Mouse (Mus musculus): ENCODE data around the gene En1. TPM values are rescaled to one million over a fixed set of nuclear protein-coding genes. Genes with fewer than 3 reads are reported as not detected.

Gene En1
- total RNA-seq, 2 experiments from 2014 or later: 5.6 to 10.2 TPM

DNA sequence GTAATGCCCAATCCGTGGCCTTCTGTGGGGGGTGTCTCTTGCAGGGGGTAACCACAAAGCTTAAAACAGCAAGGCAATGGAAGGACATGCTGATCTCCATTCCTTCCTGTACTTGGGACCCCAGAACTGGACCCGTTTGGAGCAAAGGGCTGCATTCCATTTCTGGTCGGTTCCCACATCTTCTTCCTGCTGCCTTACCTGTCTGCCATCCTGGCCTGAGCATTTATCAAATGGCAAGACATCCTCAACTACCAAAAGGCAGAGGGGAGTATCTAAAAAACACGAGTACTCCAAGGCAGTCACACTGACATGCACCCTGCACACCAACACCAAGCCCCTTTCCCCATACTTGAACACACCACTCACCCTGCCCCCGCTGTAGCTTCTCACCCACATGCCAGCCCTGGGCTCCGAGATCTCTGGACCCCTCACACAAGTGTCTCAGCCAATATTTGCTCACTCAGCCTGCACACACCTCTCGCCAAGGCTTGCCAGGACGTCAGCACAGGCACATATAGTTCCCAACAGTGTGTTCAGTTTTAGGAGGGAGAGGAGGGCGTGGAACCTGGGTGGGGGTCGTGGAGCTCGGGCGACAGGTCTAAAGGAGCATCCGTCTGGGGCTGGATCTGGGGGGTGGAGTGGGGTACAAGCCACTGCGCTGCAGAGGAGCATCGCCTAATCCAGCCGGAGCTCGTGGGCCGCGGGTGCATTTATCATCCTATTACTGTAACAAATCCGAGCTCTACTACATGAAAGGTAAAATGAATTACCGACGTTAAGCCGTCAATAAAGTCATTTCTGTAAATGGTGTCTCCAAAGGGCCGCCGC lies 2.7 kb upstream of the En1 start:
- DNase-seq (ENCODE audit: low spot score): no peak

DNA sequence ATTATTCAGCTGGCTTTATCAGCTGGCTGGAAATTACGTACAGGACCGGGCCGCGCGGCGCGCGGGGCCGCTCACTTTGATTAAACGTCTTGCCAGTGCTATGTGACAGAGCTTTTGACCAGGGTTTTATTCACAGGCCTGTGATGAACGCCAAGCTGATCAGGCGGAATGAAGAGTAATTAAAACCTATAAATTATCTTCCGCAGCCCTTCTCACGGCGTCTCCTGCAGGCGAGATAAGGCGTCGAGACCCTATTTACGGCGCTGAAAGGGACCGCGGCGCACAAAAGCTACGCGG lies 2.1 kb upstream of the En1 start:
- no peak for DNase-seq (ENCODE audit: low spot score)

DNA sequence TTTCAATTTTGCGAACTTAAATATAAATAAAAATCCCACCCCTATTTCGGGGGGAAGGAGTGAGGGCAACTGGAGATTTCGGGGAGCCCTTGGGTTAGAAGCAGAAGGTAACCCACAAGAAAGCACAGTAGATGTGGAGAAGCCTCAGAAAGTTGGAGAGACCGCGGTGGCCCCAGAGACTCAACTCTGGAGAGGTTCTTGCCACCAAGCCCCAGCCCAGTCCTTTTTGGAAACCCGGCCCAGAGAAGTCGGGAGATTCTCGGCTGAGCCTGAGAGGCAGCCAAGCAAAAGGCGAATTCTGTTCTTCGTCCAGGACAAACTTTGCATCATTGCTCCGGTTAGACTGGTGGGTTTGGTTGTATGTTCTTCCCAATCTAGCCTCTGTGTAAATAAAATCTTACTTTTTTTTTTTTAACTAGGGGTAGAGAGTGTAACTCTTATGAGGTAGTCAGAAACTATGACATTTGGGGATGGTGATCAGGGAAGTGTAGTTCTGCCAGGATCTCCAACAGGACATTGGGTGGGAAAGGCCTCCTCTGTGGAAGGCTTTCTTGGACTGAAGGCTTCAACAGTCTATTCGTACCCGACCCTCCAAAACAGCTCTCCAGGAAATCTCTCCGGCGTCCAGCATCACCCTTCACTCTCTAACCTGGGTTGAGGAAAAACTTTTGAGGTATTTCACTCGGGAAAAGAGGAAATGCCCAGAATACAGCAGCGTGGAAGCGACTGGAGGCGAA lies 1.5 kb upstream of the En1 start:
- no peak for DNase-seq (ENCODE audit: low spot score)

DNA sequence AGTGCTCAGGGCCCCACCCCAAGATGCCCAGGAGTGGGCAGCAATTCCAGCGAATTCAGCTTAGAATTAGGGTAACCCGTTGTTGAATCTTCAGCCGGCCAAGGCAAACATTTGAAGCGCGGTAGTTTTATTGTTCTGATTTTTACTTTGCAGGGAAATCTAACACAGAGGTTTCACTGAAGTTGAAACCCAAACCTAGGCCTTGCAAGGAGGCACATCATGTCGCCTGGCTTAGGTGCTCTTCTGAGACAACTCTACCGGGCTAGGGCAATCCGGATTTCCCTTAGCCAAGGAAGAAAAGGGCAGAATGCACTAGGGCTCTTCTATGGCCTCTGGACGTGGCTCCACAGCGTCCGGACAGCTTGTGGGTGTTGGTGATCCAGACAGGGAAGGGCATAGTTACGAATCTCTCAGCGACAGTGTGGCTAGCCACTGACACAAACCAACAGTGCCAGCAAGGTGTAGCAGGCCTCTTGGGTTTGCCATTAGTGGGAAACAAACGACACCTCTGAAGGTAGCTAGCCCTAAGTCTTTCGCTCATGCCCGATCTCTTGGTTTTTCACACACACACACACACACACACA lies 873 bp upstream of the En1 start:
- DNase-seq (ENCODE audit: low spot score): no peak

DNA sequence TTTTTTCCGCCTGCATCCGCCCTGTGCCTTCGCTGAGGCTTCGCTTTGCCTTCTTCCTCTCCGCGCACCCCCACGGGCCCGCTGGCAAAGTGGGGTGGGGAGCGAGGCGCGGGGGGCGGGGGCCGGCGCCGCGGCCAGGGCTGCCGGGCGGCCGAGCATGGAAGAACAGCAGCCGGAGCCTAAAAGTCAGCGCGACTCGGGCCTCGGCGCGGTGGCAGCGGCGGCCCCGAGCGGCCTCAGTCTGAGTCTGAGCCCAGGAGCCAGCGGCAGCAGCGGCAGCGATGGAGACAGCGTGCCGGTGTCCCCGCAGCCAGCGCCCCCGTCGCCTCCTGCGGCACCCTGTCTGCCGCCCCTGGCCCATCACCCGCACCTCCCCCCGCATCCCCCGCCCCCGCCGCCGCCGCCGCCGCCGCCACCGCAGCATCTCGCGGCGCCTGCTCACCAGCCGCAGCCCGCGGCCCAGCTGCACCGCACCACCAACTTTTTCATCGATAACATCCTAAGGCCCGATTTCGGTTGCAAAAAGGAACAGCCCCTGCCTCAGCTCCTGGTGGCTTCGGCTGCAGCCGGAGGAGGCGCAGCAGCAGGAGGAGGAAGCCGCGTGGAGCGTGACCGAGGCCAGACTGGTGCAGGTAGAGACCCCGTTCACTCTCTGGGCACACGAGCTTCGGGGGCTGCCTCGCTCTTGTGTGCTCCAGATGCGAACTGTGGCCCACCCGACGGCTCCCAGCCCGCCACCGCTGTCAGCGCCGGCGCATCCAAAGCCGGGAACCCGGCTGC lies 848 bp downstream of the En1 start:
- no peak for DNase-seq (ENCODE audit: low spot score)

DNA sequence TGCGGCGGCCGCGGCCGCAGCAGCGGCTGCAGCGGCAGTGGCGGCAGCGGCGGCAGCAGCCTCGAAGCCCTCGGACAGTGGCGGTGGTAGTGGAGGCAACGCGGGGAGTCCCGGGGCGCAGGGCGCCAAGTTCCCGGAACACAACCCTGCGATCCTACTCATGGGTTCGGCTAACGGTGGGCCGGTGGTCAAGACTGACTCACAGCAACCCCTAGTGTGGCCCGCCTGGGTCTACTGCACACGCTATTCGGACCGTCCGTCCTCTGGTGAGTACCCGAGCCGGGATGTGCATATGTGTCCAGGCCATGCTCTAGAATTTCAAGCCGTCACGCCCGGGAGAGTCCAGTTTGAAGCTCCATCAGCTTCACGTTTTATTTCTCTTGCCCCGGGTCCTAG lies 1.4 kb downstream of the En1 start:
- DNase-seq (ENCODE audit: low spot score): no peak

DNA sequence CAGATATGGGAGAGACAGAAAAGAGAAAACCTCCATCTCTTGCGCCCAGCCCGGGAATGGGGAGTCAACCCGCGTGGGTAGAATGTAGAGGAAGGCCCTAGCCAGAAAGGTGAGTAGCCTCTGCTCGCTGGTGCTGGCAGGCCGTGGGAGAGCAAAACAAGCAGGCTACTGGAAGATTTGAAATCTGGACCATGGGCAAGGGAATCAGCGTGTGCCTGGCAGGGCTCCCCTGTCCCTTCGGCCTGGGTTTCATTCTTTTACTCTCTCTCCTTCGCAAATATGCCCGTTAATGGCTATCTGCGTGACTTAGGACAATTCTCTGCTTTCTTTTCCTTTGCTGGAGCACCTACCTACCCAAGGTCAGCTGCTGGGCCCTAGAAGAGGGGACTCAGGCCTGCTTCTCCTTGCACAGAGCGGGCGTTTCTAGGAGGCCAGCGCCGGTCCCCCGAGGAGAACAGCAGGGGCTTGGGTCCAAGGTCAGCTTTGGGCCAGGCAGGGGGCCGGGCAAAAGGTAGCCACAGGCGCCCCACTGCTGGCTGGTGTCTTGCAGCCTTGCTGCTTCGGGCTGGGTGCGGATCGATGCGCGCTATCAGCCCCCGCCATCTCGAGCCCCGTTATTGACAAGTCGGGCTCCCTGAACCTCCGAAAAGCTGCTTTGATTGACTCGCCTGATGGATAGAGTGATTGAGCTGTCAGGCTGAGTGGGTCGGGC lies 2.4 kb downstream of the En1 start:
- DNase-seq (ENCODE audit: low spot score): no peak

DNA sequence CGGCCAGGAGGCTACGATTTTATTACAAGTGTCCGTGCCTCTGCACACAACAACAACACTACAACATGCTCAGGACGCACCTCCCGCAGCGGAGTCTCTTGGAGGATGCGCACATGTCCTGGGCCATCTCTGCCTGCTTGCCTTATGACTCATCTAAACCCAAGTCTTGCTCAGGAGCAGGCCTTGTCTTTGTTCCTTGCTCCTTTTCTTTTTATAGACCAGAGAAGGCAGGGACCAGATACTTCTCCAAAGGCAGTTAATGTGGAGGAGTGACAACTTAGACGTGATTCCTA lies 2.9 kb downstream of the En1 start:
- DNase-seq (ENCODE audit: low spot score): no peak

DNA sequence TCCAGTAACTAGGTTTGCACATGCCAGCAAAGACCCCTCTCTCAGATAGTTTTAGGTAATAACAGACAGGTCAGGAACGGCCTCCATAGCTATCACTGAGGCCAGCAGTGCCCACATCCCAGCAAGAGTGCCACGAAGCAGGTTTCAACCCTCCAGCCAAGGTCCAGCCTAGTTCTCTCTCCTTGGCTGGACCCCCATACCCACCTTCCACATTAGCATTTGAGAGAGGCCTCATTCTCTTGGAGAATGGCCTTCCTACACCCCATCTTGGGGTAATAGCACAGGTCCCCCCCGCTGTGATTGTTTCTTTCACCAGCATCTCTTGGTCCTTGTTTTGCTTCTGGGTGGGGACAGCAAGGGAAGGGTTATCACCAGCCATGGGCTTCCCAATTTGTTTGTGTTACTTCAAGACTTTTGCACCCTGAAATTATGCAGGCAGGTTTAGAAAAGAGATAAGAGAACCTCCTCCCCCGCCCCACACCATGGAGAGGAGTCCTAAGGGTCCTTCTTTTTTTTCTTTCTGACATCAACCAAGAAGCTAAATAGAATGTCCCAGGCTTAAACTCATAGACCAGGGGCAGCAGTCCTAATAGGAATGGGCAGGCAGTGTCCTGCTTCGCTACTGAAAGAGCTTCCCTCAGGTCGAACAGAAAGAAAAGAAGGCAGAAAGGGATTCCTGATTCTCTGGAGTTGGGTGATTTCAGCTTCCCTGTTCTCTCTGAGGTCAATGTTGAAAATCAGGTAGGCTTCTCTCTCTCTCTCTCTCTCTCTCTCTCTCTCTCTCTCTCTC lies 3.5 kb downstream of the En1 start:
- DNase-seq (ENCODE audit: low spot score): no peak

DNA sequence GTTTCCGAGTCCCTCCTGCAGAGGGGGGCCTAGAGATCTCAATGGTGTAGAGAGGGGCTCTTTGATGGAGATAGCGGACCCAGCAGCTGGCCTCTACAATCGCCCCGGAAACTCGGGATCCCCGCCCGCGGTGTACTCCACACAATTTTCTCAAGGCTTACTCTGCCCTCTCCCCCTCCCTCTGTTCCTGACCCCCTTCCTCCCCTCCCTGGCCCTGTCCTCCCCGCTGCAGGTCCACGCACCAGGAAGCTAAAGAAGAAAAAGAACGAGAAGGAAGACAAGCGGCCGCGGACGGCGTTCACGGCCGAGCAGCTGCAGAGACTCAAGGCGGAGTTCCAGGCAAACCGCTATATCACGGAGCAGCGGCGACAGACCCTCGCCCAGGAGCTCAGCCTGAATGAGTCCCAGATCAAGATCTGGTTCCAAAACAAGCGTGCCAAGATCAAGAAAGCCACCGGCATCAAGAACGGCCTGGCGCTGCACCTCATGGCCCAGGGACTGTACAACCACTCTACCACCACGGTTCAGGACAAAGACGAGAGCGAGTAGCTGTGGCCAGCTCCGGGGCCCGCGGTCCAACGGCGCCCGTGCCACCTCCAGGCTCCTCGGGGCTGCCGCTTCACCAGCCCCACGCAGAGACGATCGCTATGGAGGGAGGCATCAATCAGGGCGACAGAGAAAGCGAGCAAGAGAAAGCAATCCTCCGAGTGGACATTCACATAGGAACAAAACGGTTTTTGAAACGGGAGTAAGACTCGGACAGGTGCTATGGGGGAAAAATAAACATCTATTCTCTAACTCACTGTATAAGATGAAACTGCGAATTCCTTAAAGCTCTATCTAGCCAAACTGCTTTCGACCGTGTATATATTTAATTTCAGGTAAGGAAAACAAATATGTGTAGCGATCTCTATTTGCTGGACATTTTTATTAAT lies 4.7 kb downstream of the En1 start:
- DNase-seq (ENCODE audit: low spot score): no peak

DNA sequence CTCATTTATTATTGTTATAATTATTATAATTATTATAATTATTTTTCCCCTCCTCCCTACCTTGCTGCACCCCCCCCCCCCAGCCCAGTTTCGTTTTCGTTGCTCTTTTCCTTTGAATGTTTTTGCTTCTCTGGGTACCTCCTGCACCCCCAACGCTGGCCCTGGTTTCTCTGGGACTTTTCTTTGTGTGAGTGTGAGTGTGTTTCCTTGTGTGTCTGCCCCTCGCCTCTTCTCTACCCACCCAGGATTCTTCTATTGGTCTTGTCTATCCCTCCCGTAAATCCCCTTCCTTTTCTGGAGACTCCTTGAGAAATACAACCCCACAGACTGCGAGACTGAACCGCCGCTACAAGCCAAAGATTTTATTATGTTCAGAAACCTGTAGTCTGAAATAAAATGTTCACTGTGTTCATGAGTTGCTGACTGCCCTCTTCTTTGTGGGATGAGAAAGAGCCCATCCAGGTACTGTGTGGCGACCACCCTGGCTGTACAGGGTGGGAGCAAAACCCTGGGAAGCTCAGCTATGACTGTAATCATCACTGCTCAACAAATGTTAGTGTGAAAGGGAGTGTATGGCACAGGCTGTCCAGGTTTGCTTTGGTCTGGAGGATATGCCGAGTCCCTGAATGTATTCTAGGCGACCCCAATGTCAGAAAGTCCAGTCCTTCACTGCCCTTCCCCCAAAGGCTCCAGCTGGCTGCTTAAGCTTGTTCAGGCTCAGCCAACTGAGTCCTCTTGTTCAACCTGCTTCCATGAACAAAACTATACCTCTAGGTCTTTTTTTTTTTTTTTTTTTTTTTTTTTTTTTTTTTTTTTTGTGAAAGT lies 5.6 kb downstream of the En1 start:
- no peak for DNase-seq (ENCODE audit: low spot score)

DNA sequence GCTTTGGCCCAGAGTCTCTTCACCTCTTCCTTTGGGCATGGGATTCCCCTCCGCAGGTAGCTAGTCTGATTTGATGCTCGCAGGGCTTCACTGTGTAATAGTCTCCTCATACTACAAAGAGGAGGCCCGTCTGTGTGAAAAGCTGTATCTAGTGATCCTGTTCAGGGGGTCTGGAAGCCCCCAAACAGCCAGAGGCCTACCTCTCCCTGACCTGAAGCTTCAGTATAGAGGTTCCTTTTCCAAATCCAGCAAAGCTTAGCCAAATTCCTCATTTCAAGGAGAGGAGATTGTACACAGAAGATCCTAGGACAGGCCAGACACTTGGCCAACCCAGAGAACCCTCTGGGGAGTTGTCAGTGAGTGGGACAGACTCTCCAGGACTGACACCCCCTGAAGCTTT lies 6.2 kb downstream of the En1 start:
- no peak for DNase-seq (ENCODE audit: low spot score)

DNA sequence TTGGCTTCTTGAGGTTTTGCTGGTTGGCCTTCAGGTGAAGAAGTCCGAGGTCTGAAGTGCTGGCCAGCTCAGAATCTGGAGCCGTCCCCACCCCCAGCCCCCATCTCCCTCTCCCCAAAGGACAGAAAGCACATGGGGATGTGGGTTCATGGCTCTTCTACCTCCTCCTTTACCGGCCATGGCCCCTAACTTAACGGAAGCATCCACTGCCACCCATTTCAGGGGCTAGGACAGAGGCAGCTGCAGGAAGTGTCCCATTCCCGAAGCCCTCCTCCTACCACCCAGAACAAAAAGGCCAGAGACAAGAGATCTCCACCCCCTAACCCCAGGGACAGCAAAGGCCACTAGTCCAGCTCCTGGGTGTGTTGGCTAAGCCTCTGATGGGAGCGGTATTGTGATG lies 7.4 kb downstream of the En1 start:
- no peak for DNase-seq (ENCODE audit: low spot score)

DNA sequence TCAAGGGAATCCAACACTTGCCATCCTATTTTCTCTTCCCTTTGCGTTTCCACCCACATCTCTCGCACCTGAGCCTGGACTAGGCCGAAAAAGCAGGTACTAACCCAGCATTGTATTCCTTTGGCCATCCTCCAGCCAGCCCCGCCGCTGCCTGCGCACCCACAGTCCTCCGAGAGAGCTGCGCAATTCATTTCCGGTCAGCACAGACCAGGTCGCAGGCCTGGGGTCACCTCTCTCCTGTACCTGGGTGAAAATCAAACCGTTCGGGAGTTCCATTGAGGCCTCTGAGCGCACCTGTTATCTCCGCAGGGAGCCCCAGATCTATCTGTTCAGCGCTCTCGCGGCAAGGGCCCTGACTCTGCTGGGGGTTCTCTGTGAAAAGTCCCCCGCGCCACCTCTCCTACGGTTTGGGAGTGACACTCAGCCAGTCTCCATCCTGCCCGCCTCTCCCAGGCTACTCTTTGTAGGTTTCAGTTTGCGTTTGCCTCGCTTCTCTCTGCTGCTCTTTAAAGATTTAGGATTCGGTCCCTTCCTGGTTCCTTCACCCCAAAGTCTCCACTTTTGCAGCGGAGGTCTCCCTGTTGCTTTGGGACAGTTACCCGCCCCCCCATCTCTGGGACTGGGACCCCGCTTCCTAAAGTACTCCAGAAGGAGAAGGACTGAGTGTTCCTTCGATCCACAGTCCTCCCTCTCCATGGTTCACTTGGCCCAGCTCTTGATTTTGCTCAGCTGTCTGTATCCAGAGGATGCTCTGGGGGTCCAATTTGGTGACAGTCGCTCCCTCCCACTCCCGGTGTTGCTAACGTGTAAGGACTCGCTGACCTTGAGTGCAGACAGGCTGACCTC lies 11.5 kb downstream of the En1 start:
- DNase-seq (ENCODE audit: low spot score): no peak

DNA sequence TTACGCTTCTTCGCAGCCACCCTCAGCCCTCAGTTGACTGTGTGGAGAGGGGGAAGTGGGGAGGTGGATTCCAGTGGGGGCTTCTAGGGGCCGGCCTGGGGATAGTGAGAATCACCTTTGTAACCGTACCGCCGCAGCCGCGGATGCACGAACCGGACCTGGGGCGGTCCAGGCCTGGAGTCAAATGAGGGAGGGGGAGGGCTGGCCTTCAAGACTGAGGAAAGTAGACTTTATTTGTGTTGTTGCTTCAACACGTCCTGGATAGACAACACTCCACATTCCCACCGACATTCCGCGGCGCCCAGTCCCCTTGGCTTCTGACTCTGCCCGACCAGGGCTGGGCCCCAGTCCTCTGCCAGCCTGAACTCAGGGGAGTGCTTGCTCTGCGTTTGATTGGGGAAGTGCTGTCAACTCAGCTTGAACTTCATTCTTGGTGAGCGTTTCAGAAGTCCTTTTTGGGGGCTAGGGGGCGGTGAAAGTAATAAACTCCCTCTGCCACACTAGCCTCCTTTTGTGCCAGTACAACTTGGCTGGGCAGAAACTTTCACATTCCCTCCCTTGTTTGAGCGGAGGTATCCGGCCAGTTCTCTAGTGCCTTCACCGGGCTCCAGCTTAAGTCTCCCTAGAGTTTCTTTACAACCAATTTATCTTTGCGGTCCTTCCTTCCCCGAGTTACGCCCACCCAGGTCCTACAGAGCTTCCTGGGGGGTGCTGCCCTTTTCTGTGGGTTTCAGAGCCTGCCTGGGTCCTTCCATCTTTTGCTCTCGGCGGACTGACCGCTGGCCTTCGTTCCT lies 12.3 kb downstream of the En1 start:
- no peak for DNase-seq (ENCODE audit: low spot score)

DNA sequence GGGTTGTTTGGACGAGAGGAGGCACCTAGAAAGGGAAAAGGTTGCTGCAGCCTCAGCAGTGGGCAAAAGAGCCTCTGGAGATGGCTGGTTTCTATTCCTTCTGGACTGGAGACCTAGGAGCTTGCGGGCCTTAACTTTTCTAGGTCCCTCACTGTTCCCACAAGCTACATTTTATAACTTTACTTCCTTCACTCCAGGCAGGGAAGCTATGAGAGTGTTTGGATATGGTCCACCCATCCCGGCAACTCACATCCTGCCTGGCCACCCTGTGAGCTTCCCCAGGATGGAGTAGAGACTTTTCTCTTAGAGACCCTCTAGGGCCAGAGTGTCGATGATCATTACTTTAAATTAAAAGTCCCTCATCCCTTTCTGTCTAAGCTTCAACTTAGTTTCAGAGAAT lies 13.3 kb downstream of the En1 start:
- DNase-seq (ENCODE audit: low spot score): no peak

DNA sequence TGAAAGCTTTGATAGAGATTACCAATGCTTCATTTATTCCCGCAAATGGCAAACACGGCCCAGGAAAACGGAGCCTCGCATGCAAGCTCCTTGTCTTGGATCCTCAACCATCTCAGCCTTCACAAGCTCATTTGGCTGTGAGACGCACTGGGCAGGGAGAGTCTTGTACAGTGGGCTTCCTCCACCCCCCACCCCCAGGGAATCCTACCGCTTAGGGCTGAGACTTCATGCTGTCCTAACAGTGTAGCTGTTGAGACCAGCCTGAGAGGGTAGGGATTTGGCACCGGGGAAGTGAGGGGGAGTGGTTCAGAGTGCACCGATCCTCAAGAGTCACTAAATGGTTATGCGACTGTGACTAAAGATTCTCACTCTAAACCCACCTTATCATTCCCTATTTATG lies 13.7 kb downstream of the En1 start:
- no peak for DNase-seq (ENCODE audit: low spot score)

Measured in gastrocnemius, adult 18-20 months (tissue).